Mouse (Mus musculus): Measurements from ENCODE around the gene Phc1.
"Not testable (repeated sequence)": the region's sequence is repeated elsewhere in the genome, so short reads cannot be mapped to it uniquely, and the experiment has no call there.

The Phc1 gene

GRCm38 (mm10) chr6:122340349-122341000 lies at the start of gene Phc1:
Phc1 (minus strand) TSS chr6:122340561.
- 0 out of 2 replicates have a peak, but pooled peaks have one; percentile 21 for ATAC-seq (ENCODE audit: insufficient number of reproducible peaks, low FRiP score, low TSS enrichment)

- ATAC-seq (ENCODE audit: insufficient number of reproducible peaks, low FRiP score, low TSS enrichment): not testable (repeated sequence)
Measured at GRCm38 (mm10) chr6:122389986-122390385, 49.6 kb upstream of the Phc1 start.

- ATAC-seq (ENCODE audit: insufficient number of reproducible peaks, low FRiP score, low TSS enrichment): not testable (repeated sequence)
Measured at GRCm38 (mm10) chr6:122387177-122388028, 47.0 kb upstream of the Phc1 start.

- no peak for ATAC-seq (ENCODE audit: insufficient number of reproducible peaks, low FRiP score, low TSS enrichment)
Measured at GRCm38 (mm10) chr6:122385724-122386123, 45.4 kb upstream of the Phc1 start.

- no peak for ATAC-seq (ENCODE audit: insufficient number of reproducible peaks, low FRiP score, low TSS enrichment)
Measured at GRCm38 (mm10) chr6:122384886-122385285, 44.5 kb upstream of the Phc1 start.

GRCm38 (mm10) chr6:122383211-122383610 lies 42.9 kb upstream of the Phc1 start:
- no peak for ATAC-seq (ENCODE audit: insufficient number of reproducible peaks, low FRiP score, low TSS enrichment)

- ATAC-seq (ENCODE audit: insufficient number of reproducible peaks, low FRiP score, low TSS enrichment): no peak
Measured at GRCm38 (mm10) chr6:122382046-122382445, 41.7 kb upstream of the Phc1 start.

GRCm38 (mm10) chr6:122368245-122368644 lies 27.9 kb upstream of the Phc1 start:
- no peak for ATAC-seq (ENCODE audit: insufficient number of reproducible peaks, low FRiP score, low TSS enrichment)

- ATAC-seq (ENCODE audit: insufficient number of reproducible peaks, low FRiP score, low TSS enrichment): no peak
Measured at GRCm38 (mm10) chr6:122366976-122367375, 26.6 kb upstream of the Phc1 start.

- ATAC-seq (ENCODE audit: insufficient number of reproducible peaks, low FRiP score, low TSS enrichment): no peak
Measured at GRCm38 (mm10) chr6:122366287-122366686, 25.9 kb upstream of the Phc1 start.

- no peak for ATAC-seq (ENCODE audit: insufficient number of reproducible peaks, low FRiP score, low TSS enrichment)
Measured at GRCm38 (mm10) chr6:122365706-122366105, 25.3 kb upstream of the Phc1 start.

- ATAC-seq (ENCODE audit: insufficient number of reproducible peaks, low FRiP score, low TSS enrichment): no peak
Measured at GRCm38 (mm10) chr6:122357089-122357488, 16.7 kb upstream of the Phc1 start.

- no peak for ATAC-seq (ENCODE audit: insufficient number of reproducible peaks, low FRiP score, low TSS enrichment)
Measured at GRCm38 (mm10) chr6:122355909-122356308, 15.5 kb upstream of the Phc1 start.

GRCm38 (mm10) chr6:122347326-122347725 lies 7.0 kb upstream of the Phc1 start:
- ATAC-seq (ENCODE audit: insufficient number of reproducible peaks, low FRiP score, low TSS enrichment): not testable (repeated sequence)

- ATAC-seq (ENCODE audit: insufficient number of reproducible peaks, low FRiP score, low TSS enrichment): no peak
Measured at GRCm38 (mm10) chr6:122346399-122346798, 6.0 kb upstream of the Phc1 start.

GRCm38 (mm10) chr6:122345731-122346130 lies 5.4 kb upstream of the Phc1 start:
- no peak for ATAC-seq (ENCODE audit: insufficient number of reproducible peaks, low FRiP score, low TSS enrichment)

GRCm38 (mm10) chr6:122344386-122345116 lies 4.2 kb upstream of the Phc1 start:
- no peak for ATAC-seq (ENCODE audit: insufficient number of reproducible peaks, low FRiP score, low TSS enrichment)

- ATAC-seq (ENCODE audit: insufficient number of reproducible peaks, low FRiP score, low TSS enrichment): no peak
Measured at GRCm38 (mm10) chr6:122343719-122344118, 3.4 kb upstream of the Phc1 start.

- ATAC-seq (ENCODE audit: insufficient number of reproducible peaks, low FRiP score, low TSS enrichment): no peak
Measured at GRCm38 (mm10) chr6:122342125-122342524, 1.8 kb upstream of the Phc1 start.

GRCm38 (mm10) chr6:122341038-122341810 lies 863 bp upstream of the Phc1 start:
- no peak for ATAC-seq (ENCODE audit: insufficient number of reproducible peaks, low FRiP score, low TSS enrichment)

Measured in cerebellum, adult (tissue).